Mouse (Mus musculus) splenic B cell, adult 2 months (primary cell): Measurements from ENCODE around the gene P2rx1.

ENCODE experiments used
- DNase-seq: peaks from one replicate; pipeline ENCODE4 v3.0.0-alpha.2; 2011; ENCODE audit warnings: low read depth, low spot score
- H3K27me3 ChIP-seq: 2 replicates; pipeline ENCODE4 v1.6.1; 2012; ENCODE audit warnings: mild to moderate bottlenecking, low read length, moderate library complexity, mixed read lengths; ENCODE audit not compliant: control insufficient read depth, poor library complexity, insufficient read depth, severe bottlenecking
- H3K36me3 ChIP-seq: 2 replicates; pipeline ENCODE4 v1.6.1; 2012; ENCODE audit warnings: mild to moderate bottlenecking, low read length, moderate library complexity, mixed read lengths; ENCODE audit not compliant: control insufficient read depth, poor library complexity, insufficient read depth, severe bottlenecking

Gene P2rx1

DNA sequence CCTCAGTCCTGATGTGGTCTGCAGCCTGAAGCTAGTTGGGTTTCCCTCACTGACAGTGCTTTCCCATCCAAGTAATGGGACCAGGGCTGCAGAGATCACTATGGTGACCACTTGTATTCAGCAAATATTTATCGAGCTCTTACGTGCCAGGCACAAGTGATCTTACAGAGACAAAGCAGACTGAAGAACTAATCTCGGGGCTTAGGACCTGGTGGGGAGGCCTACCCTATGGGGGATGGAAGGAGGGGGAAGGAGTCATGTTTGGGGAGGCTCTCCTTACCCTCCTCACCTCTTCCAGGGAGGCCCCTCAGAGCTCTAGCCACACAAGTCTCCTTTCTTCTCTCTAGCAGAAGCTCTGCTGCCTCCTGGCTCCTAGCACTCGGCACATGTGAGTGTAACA is 24.9 kb downstream of the P2rx1 start:
- DNase-seq, result no peak
- Histone ChIP-seq H3K36me3 (no peaks in the 10 kb centered on the region), H3K27me3 (no peaks in the 10 kb centered on the region)

DNA sequence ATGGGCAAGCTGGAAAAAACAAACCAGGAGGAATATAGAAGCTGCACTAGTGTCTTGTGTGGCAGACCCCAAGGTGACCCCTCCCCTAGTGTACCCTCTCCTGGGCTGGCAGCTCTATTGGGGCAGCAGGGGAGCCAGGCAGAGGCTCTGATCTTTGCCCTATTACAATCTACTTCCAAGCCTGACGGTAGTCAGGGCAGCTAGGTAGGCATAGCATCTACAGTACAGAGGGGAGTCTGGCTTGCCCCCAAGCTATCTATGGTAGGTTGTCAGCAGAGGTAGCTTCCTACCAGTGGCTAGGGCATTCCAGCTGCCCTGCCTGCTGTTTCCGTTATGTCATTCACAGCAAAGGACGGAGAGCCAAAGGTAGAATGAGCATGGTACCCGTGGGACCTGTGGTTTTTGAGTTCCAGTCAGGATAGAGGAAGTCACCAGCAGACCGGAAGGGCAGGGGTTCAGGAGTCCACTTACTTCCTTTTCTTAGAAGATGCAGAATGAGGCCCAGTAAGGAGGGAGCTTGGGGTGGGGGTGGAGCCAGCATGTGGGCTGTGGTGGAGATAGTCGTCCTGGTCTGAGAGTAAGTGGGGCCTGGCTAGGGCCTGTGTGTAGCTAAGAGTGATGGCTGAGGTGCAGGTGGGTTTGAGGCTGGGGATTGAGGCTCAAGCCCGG is 25.5 kb downstream of the P2rx1 start:
- H3K36me3 ChIP-seq, result no peaks in the 10 kb centered on the region
- no peaks in the 10 kb centered on the region for H3K27me3 ChIP-seq
- DNase-seq, result peak; percentile 93

DNA sequence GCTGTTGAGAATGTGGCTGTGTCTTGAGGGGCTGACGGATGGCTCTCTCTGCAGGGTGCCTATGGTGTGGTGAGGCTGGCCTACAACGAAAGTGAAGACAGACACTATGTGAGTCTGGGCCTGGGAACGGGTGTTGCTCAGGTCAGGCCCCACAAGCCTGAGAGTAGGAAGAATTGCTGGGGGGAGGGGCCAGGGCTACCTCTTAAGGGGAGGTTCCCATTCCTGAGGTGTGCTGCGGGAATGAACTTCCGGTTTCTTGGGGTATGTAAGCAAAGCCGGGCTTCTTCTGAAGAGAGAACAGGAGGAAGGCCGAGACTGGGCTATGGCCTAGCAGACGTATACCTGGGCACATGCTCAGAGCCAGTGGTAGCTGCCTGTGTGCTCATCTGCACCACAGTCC is 28.1 kb downstream of the P2rx1 start:
- H3K36me3 ChIP-seq, result no peaks in the 10 kb centered on the region
- no peak for DNase-seq
- no peaks in the 10 kb centered on the region for H3K27me3 ChIP-seq

DNA sequence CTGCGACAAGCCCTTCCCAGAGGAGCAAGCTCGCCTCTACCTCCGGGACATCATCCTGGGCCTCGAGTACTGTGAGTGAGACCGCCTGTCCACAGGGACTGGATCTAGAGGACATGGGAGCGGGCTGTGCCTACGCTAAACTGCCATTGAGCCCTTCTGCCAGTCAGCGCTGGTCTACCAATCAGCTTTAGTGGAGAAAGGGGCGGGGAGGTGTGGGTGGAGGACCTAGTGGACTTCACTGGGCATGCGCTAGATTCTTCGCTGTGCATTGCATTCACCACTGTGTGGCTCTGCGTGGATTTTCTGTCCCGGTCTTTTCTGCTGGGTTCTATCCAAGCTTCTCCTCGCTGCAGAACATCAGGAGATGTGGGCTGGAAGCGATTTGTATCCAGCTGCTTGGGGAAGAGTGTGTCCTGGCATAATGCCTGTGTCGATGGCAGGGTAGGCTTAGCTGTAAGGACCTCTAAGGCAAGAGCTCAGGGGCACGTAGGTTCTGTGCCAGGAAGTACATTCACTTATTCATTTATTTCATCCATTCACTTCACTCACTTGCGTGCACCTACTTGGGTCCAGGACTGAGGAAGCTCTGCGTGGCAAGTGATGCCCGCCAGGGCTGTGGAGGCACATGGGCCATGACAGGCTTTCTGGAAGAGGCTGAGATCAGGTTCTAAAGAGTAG is 32.1 kb downstream of the P2rx1 start:
- peak; percentile 86 for DNase-seq
- H3K36me3 ChIP-seq, result no peaks in the 10 kb centered on the region
- H3K27me3 ChIP-seq, result no peaks in the 10 kb centered on the region

DNA sequence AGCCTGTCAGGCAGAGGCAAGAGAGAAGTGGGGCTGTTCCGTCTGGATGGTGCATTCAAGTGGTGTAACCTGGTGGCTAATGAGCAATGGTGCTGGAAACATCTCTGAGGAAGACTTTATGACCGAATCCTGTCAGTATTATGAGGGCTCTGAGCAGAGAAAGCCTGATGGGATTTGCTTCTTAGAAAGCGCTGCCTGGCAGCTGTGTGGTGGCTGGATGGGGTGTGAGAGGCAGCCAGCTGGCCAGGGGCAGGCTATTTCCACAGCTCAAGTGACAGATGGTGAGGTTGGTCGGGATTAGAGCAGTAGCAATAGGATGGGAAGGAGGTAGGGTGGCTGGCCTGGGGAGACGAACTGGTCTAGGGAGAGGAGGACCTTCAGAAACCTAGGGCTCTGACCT is 32.6 kb downstream of the P2rx1 start:
- no peaks in the 10 kb centered on the region for H3K27me3 ChIP-seq
- H3K36me3 ChIP-seq, result no peaks in the 10 kb centered on the region
- no peak for DNase-seq

DNA sequence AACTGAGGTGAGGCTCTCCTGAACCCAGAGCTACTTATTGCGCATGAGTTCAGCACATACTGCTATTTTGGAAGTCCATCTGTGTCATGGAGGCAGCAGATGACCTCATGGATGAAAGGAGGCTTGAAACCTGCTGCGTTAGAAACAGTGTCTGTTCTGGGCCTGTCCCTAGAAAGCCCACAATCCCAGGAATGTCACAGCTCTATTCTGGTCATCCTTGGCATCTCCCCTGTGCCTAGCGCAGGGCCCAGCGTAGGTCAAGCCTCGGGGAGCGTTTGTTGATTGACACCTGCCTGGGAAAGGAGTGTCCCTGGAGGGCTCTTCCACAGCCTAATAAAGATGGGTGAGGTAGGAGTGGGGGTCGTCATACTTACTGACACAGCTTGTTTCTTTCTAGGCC is 37.2 kb downstream of the P2rx1 start:
- Histone ChIP-seq H3K36me3 (no peaks in the 10 kb centered on the region), H3K27me3 (no peaks in the 10 kb centered on the region)
- no peak for DNase-seq

DNA sequence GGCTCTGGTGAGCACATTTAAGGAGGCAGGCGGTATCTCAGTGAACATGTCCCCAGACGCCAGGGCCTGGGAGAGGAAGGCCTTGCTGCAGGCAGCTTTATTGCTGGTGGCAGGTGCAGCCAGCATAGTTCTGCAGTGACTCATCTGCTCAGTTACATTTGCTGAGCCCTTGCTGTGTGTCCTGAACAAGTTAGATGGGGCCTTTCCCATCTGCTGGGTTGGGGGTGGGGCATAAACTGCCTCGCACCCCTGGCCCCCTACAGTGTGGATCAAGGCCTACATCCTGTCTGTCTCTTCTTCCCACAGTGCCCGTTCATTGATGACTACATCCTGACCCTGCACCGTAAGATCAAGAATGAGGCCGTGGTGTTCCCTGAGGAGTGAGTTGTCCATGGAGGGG is 38.0 kb downstream of the P2rx1 start:
- no peak for DNase-seq

DNA sequence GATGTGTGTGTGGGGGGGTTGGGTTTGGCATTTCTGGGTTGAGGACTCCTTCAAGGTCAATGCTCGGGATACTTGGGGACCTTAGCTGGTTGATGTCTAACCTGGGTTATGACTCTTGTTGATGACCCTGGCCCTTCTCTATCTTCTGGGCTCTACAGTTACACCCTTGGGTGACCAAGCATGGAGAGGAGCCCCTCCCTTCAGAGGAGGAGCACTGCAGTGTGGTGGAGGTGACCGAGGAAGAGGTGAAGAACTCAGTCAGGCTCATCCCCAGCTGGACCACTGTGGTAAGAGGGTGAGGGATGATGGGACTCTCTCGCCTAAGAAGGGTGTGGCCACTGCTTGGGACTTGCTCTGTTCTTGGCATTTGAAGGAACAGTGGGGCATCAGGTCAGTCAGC is 38.8 kb downstream of the P2rx1 start:
- no peak for DNase-seq

More for the DNA sequence above, 38.0 kb downstream of the P2rx1 start:
- H3K36me3 ChIP-seq, result no peaks in the 10 kb centered on the region
- no peaks in the 10 kb centered on the region for H3K27me3 ChIP-seq

DNA sequence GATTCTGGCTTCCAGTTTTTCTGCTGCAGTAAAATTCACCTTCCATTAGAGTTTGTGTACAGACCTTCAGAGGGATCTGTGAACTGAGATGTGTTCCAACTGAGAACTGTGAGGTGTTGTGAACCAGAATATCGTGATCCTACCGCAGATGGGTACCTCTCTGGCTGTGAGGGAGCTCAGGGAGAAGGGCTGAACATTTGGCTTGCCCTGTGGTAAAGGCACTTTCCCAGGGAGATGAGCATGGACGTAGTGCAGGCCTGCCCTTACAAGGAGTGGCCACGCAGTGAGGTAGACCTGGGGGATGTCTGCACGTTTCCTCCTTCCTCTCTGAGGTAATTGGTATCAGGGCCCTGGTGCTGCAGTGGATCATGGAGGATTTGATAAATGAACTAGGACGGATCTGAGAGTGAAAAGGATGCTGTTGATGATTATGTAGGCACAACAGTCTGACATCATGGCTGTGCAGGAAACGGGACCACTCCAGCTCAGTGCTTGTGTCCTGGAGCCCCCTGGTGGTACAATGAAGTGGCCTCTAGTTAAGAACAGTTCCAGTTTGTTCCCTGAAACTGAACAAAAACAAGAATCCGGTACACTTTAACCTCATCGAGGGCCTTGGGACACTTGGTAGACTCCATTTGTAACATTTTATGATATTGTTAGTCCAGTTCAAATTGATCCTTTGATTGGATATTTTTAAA is 40.3 kb downstream of the P2rx1 start:
- Histone ChIP-seq H3K27me3 (no peaks in the 10 kb centered on the region), H3K36me3 (no peaks in the 10 kb centered on the region)
- DNase-seq, result peak; percentile 85

More for the DNA sequence above, 38.8 kb downstream of the P2rx1 start:
- no peaks in the 10 kb centered on the region for H3K27me3 ChIP-seq
- H3K36me3 ChIP-seq, result no peaks in the 10 kb centered on the region

DNA sequence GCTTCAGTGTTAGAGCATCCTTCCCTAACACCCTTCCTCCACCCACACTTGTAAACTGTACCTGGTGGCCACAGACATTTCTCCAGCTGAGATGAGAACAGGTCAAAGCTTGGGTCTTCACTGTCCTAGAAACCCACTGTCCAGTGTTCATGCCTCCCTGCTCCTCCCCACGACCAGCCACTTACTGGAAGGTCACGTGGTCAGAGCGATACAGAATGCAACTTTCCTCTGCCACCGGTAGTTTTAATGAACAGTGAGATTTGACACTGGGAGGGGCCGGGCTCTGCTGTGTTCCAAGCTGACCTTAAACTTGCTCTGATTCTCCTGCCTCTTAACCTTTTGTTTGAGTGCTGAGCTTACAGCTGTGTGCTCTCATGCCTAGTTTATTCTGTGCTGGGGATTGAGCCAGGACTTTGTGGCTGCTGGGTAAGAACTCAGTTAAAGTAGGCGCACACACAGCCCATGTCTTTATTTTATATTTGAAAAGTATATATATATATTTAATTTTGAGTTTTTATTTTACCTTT is 45.4 kb downstream of the P2rx1 start:
- DNase-seq, result no peak
- Histone ChIP-seq H3K36me3 (no peaks in the 10 kb centered on the region), H3K27me3 (no peaks in the 10 kb centered on the region)

DNA sequence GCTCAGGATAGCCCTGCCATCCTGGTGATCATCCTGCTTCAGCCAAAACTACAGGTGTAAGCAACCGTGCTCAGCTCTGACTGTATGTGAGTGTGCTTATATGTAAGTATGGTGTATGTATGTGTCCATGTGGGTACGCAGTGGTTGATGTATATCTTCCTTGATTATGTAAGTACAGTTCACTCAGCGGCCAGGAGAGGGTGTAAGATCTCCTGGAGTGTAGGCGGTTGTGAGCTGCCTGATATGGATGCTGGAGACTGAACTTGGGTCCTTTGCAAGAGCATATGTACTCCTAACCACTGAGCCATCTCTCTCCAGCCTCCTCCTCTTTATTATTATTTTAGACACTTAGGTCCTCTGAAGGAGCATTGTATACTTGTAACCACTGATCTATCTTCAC is 45.9 kb downstream of the P2rx1 start:
- Histone ChIP-seq H3K36me3 (no peaks in the 10 kb centered on the region), H3K27me3 (no peaks in the 10 kb centered on the region)
- DNase-seq, result peak; percentile 34

DNA sequence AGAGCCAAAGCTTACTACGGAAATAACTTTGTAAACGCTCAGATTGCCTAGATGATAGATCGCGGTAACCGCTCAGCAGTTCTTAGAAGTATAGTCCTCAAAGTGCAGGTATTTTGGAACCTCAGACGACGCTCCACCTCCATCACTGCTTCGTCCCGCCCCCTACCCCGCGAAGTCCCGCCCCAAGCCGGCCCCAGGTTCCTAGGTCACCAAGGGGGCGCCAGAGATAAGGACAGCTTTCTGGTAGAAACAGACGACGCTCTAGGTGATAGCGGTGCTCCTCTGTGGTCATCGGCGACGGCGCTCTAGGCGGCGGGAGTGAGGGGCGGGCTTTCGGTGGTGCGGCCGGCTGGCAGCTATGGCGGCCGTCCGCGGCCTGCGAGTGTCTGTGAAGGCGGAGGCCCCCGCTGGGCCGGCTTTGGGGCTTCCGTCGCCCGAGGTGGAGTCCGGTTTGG is 48.7 kb downstream of the P2rx1 start, which contains the start of gene Ncbp3:
Gene Ncbp3, plus strand, starts transcription at position 242 of the 455 bp plus-strand sequence.
- H3K27me3 ChIP-seq, result no peaks in the 10 kb centered on the region
- no peaks in the 10 kb centered on the region for H3K36me3 ChIP-seq
- DNase-seq, result peak; percentile 98

DNA sequence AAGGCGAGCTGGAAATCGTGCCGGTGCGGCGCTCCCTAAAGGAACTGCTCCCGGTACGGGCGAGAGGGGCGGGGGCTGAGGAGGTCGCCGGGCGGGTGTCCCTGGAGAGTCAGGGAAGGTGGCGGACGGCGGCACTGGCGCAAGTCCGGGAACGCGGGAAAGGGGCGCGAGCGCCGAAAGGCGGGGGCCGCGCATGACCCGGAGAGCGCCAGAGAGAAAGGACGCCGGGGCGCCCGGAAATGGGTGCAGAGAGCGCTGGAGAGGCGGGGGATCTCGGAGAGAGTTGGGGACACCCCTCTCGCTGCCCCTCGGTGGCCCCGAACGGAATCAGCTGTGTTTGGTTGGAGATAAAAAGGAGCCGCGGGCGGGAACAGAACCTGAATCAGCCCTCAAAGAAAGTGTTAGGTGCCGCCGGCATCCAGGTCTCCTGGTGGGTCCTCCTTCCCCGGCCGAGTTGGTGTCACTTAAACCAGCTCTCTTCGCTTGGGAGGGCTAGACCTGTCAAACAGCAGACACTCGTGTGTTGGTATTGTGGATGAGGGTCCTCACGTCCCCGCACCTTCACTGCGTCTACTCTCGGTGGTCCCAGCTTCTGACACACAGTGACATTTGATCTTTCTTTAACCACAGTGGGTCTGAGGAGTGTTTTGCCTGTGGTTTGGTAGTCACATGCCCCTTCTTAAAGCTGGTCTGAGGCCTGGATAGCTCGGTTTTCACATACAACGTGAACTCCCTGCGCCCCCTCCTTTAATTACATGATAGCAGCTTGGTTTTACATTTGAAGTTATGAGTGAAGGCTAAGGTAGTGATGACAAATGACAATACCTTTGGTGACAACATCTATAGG is 49.4 kb downstream of the P2rx1 start:
- DNase-seq, result no peak
- H3K36me3 ChIP-seq, result no peaks in the 10 kb centered on the region
- no peaks in the 10 kb centered on the region for H3K27me3 ChIP-seq

DNA sequence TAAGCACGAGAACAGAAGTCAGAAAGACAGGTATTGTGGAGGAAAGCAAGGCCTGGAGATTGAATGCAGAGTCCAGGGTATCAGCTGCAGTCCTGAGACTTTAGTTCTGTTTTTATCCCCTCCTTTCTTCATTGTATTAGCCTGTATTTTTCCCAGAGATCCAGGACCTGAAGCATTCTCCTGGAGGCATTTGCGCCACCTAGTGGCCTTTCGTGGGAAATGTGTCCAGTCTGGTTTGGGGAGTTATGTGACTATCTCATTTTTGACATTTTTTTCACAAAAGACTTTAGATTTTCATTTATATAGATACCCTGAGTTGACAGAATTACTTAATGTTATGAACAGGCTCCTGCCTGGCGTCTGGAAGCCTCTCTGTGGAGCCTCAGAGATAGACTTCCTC is 50.4 kb downstream of the P2rx1 start:
- DNase-seq, result peak; percentile 77
- Histone ChIP-seq H3K27me3 (no peaks in the 10 kb centered on the region), H3K36me3 (peaks cover 2% of the 10 kb centered on the region; the same call in 1 of the 2 replicates)
